Mouse (Mus musculus) limb, embryonic 15.5 days (tissue): ENCODE measurements around the gene Pygm. TPM values are rescaled to one million over a fixed set of nuclear protein-coding genes. Genes with fewer than 3 reads are reported as not detected.
A peak's percentile ranks its signal among the peaks of the same experiment; 100 is the strongest.

ENCODE experiments used
- ATAC-seq: fragments of 200-750 bp; cut with Nextera tagmentation; 2 replicates; pipeline ENCODE4 v1.8.0; 2017; ENCODE audit warnings: low read depth, moderate TSS enrichment; ENCODE audit not compliant: insufficient number of reproducible peaks, low FRiP score, low TSS enrichment
- H3K27ac ChIP-seq: fragments of 300-500 bp; sonication (generic); 2 replicates; pipeline ENCODE4 v1.5.1; 2015; ENCODE audit warnings: moderate library complexity, mild to moderate bottlenecking, inconsistent platforms
- H3K27me3 ChIP-seq: fragments of 300-500 bp; sonication (generic); 2 replicates; pipeline ENCODE4 v1.6.1; 2015; ENCODE audit warnings: inconsistent platforms
- H3K36me3 ChIP-seq: fragments of 300-500 bp; sonication (generic); 2 replicates; pipeline ENCODE4 v1.6.1; 2015; ENCODE audit warnings: inconsistent platforms
- H3K4me1 ChIP-seq: fragments of 300-500 bp; sonication (generic); 2 replicates; pipeline ENCODE4 v1.6.1; 2015; ENCODE audit warnings: inconsistent platforms
- H3K4me2 ChIP-seq: fragments of 300-500 bp; sonication (generic); 2 replicates; pipeline ENCODE4 v1.6.1; 2015; ENCODE audit warnings: mild to moderate bottlenecking, inconsistent platforms
- H3K4me3 ChIP-seq: fragments of 300-500 bp; sonication (generic); 2 replicates; pipeline ENCODE4 v1.5.1; 2015; ENCODE audit warnings: mild to moderate bottlenecking, inconsistent platforms
- H3K9ac ChIP-seq: fragments of 300-500 bp; sonication (generic); 2 replicates; pipeline ENCODE4 v1.6.1; 2015; ENCODE audit warnings: inconsistent platforms
- H3K9me3 ChIP-seq: fragments of 300-500 bp; sonication (generic); 2 replicates; pipeline ENCODE4 v1.6.1; 2016; ENCODE audit warnings: inconsistent platforms
- WGBS: fragments of 180-500 bp; shearing (Covaris S2); methylation state at CpG from one replicate; pipeline ENCODE4 v1.1.7; 2015; 5-methylcytosine and 5-hydroxymethylcytosine counted together
- polyA plus RNA-seq: library from polyadenylated mRNA; unstranded; fragments of >200 nt; fragmentation: Nextera tagmentation; extraction: Ambion mirVana; gene quantifications from 2 replicates; pipeline ENCODE4 v1.2.1, GENCODE M21; 2015

Pygm gene
- polyA plus RNA-seq, 1 experiment from 2014 or later = 23.4 TPM

DNA sequence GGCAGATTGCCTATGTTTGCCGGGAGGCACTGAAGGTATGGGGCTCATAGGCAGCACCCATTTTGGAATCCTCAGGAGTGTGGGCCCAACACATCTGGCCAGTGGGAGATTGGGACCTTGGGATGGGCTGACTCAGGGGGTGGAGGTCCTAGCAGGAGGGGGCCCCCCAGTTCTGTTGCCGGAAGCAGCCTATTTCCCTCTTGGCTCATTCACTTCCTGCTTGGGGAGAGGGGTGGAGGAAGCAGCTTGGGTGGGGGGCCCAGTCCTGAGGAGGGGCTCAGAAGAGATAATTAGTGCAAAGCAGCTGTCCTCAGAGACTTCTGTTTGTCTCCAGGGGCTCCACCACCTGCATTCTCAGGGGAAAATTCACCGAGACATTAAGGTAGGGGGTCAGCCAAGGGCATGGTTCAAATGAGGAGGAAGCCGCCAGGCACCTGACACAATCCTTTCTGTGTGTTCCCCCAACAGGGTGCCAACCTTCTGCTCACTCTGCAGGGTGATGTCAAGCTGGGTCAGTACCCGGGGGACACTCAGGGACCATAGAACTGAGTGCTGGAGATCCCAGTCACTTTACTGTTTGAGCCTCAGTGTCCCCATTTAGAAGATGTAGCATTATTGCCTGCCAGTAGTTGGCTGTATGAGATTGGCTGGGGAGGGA is 41.8 kb upstream of the Pygm start:
- no peak overlapping the region for H3K4me3 ChIP-seq
- 83% methylated on average over 5 of the region's 5 CpGs for WGBS
- no peak for ATAC-seq
- no peaks in the 10 kb centered on the region for H3K27me3 ChIP-seq
- no peak overlapping the region; the same call in 1 of the 2 replicates for H3K4me2 ChIP-seq
- H3K36me3 ChIP-seq = peaks cover 80% of the 10 kb centered on the region
- no peak overlapping the region for H3K27ac ChIP-seq
- 0 out of 2 replicates have a peak overlapping the region, but pooled peaks have one; percentile 2 for H3K9ac ChIP-seq
- no peaks in the 10 kb centered on the region for H3K9me3 ChIP-seq
- peaks cover 29% of the 10 kb centered on the region for H3K4me1 ChIP-seq

DNA sequence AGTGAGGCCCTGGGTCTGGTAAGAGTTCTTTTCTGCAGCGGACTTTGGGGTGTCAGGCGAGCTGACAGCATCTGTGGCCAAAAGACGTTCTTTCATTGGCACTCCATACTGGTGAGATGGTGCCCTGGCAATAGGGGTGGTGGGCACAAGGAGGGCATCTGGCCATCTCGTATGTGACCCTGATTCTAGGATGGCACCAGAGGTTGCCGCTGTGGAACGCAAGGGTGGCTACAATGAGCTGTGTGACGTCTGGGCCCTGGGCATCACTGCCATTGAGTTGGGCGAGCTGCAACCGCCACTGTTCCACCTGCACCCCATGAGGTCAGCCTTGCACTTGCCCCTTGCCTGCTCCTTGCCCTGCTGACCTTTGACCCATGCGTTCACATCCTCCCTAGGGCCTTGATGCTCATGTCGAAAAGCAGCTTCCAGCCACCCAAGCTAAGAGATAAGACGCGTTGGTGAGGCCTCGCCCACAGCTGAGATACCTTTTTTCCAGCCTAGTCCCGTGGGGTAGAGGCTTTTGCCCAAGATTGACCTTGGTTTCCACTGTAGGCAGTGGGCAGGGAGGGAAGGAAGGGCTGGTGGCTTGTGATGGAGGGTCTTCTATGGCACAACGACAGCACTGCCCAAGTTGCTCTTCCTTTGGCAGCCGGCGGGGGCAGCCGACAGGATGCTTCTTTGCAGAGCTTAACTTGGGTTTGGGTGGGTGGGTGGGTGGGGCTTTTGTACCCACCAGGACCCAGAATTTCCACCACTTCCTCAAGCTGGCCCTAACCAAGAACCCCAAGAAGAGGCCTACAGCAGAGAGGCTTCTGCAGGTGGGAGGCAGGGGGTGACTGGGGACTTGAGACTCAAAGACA is 40.9 kb upstream of the Pygm start:
- Histone ChIP-seq H3K4me3 (no peak overlapping the region), H3K4me2 (no peak overlapping the region), H3K4me1 (peaks cover 26% of the 10 kb centered on the region), H3K9me3 (no peaks in the 10 kb centered on the region), H3K27me3 (no peaks in the 10 kb centered on the region), H3K27ac (no peak overlapping the region), H3K36me3 (peaks cover 74% of the 10 kb centered on the region), H3K9ac (no peak overlapping the region)
- ATAC-seq = no peak
- 85% methylated on average over 19 of the region's 19 CpGs for WGBS

DNA sequence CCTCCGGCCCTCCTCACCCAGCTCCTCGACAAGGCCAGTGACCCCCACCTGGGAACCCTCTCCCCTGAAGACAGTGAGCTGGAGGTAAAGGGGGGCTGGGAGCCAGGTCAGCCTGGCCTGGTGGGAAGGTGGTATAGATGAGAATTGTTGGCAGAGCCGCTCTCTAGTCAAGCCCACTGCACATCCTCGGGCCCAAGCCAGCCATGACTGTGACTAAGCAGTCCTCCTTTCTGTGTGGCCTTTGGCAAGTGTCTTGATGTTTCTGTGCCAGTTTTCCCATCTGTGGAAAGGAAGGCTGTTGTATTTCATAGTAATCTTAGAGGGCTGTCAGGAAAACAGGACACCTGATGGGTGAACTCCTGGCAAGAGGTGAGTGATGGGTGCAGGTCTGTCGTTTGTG is 40.2 kb upstream of the Pygm start:
- no peak overlapping the region for H3K4me3 ChIP-seq
- H3K9me3 ChIP-seq = no peaks in the 10 kb centered on the region
- no peak for ATAC-seq
- H3K4me2 ChIP-seq = no peak overlapping the region
- peaks cover 32% of the 10 kb centered on the region for H3K4me1 ChIP-seq
- WGBS = 90% methylated on average over 5 of the region's 5 CpGs
- H3K9ac ChIP-seq = no peak overlapping the region
- H3K36me3 ChIP-seq = peaks cover 67% of the 10 kb centered on the region
- no peaks in the 10 kb centered on the region for H3K27me3 ChIP-seq
- H3K27ac ChIP-seq = no peak overlapping the region

DNA sequence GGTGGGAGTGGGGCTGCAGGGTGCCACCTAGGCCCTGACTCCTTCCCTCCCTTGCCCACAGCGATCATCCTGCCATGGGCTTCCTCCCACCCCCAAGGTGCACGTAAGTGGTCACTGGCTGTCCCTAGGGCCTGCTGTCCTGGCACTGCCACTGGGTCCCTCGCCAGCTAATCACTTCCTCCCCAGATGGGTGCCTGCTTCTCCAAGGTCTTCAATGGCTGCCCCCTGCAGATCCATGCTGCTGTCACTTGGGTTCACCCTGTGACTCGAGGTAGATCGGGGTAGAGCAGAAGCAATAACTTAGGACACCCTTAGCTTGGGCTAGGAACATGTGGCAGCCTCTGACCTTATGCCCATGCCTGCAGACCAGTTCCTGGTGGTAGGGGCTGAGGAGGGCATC is 38.2 kb upstream of the Pygm start:
- Histone ChIP-seq H3K27me3 (no peaks in the 10 kb centered on the region), H3K4me2 (no peak overlapping the region), H3K36me3 (peaks cover 54% of the 10 kb centered on the region), H3K9ac (no peak overlapping the region), H3K9me3 (no peaks in the 10 kb centered on the region), H3K4me1 (peaks cover 28% of the 10 kb centered on the region), H3K4me3 (no peak overlapping the region), H3K27ac (no peak overlapping the region)
- 88% methylated on average over 5 of the region's 5 CpGs for WGBS
- ATAC-seq = no peak

DNA sequence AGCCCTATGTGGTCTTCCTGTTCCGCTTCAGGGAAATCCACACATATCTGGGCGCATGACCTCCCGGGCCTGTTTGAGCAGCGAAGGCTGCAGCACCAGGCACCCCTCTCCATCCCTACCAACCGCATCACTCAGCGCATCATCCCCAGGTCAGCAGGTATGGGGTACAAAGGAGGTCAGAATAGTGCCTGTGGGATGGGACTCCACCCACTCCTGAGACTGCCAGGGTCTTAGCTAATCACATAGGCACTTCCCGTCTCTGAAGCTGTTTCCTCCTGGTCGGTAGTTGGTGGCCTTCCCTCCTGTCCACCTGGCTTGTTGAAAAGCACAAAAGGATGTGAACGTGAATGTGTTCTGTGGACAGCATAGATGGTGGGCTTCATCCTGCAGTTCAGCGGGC is 37.5 kb upstream of the Pygm start:
- Histone ChIP-seq H3K4me2 (no peak overlapping the region), H3K9ac (no peak overlapping the region), H3K36me3 (peaks cover 58% of the 10 kb centered on the region), H3K27me3 (no peaks in the 10 kb centered on the region), H3K4me1 (peaks cover 28% of the 10 kb centered on the region), H3K4me3 (no peak overlapping the region), H3K9me3 (no peaks in the 10 kb centered on the region), H3K27ac (no peak overlapping the region)
- WGBS = 88% methylated on average over 10 of the region's 10 CpGs
- ATAC-seq = no peak

DNA sequence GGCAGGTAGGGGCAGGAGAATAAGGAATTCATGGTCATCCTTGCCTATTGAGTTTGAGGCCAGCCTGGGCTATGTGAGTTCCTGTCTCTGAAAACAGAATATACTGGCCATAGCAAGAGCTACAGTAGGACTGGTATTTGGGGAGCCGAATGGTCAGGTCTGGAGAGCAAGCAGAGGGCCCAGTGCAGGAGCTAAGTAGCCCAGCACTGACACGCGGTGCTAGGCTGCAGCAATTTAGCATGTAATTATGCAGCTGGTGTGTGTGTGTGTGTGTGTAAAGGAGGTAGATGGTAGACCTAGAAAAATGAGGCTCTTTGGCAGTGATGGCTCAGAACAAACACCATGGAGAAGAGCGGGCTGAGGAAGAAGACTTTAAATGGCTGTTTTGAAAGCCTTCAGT is 36.6 kb upstream of the Pygm start:
- Histone ChIP-seq H3K9ac (no peak overlapping the region), H3K4me1 (peaks cover 19% of the 10 kb centered on the region), H3K9me3 (no peaks in the 10 kb centered on the region), H3K4me3 (no peak overlapping the region), H3K27ac (no peak overlapping the region), H3K27me3 (no peaks in the 10 kb centered on the region), H3K36me3 (peaks cover 60% of the 10 kb centered on the region), H3K4me2 (no peak overlapping the region)
- no peak for ATAC-seq
- 92% methylated on average over 4 of the region's 4 CpGs for WGBS

DNA sequence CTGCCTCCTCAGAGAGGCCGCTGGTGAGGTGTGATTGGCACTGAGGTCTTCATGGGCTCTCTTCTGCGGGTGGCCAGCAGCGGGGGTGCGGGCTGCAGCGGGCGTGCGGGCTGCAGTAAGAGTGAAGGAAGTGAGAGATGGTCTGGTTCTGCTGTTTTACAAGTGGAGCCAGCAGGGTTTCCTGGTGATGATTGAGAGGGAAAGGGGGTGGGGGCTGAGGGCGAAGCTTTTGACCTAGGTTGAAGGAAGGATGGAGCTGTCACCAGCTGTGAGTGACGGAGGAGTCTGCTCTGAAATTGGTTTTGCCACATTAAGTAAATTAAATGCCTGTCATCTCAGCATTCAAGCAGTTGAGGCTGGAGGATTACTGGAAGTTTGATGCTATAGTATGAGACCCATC is 35.5 kb upstream of the Pygm start:
- Histone ChIP-seq H3K9ac (no peak overlapping the region), H3K4me1 (peaks cover 18% of the 10 kb centered on the region), H3K27ac (no peak overlapping the region; the same call in 1 of the 2 replicates), H3K4me3 (no peak overlapping the region), H3K36me3 (peaks cover 62% of the 10 kb centered on the region), H3K9me3 (no peaks in the 10 kb centered on the region), H3K27me3 (no peaks in the 10 kb centered on the region), H3K4me2 (no peak overlapping the region)
- WGBS = 37% methylated on average over 9 of the region's 9 CpGs
- ATAC-seq = no peak

DNA sequence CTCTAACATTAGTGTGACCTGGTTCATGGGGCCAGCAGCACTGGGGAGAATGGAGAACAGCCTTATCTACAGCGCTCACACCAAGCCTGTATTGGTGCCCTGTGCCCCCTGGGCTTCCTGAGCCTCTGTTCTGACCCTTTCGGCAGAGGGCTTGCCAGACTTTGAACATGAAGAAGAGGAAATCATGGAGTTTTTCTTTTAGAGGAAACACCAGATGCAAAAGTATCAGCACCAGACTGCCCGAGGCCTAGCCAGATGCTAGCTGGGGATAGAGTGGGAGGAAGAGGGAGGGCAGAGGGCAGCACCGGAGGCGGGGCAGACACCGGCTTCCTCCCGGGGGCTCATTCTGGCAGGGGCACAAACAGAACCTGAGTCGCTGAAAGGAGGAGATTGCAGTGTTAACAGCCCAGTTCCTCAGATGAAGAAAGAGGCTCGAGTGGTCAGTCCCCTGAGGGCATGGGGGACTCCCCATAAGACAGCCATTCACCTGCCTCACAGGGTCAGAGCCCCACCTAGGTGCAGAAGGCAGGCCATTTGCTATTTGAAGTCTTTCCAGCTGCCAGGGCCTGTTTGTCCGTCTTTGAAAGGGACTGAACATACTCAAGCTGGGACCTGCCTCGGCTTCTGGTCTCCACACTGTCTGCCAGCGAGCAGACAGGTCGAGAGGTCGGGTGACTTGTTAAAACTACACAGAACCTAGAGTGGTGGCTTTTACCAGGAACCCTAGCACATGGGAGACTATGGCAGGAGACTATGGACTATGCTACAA is 34.8 kb upstream of the Pygm start:
- WGBS = 18% methylated on average over 14 of the region's 14 CpGs
- no peaks in the 10 kb centered on the region for H3K27me3 ChIP-seq
- H3K9me3 ChIP-seq = no peaks in the 10 kb centered on the region
- no peak overlapping the region for H3K4me2 ChIP-seq
- H3K4me3 ChIP-seq = no peak overlapping the region
- peaks cover 62% of the 10 kb centered on the region for H3K36me3 ChIP-seq
- H3K9ac ChIP-seq = no peak overlapping the region
- no peak for ATAC-seq
- H3K27ac ChIP-seq = no peak overlapping the region
- peaks cover 18% of the 10 kb centered on the region for H3K4me1 ChIP-seq

DNA sequence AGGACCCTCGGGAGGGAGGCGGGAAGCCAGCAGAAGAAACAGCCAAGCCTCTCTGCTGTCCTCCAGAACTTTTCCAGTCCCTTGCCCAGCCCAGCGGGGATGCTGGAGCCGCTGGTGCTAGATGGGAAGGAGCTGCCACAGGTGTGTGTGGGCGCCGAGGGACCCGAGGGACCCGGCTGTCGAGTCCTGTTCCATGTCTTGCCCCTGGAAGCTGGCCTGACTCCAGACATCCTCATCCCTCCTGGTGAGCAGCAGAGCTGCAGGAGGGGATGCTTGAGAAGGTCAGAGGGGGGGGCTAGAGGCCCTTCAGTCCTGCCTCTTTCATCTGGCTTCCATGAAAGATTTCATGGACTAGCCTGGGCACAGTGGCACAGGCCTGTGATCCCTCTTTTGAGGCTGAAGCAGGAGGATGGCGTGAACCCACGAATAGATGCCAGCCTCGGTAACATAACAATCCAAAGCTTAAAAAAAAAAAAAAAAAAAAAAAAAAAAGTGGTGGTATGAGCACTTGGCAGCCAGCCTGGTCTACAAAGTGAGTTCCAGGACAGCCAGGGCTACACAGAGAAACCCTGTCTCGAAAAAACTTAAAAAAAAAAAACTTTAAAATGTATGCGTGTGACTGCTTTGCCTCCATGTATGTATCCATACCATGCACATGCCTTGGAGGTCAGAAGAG is 32.6 kb upstream of the Pygm start:
- 0 out of 2 replicates have a peak overlapping the region, but pooled peaks have one; percentile 8 for H3K9ac ChIP-seq
- no peak for ATAC-seq
- H3K27ac ChIP-seq = no peak overlapping the region

DNA sequence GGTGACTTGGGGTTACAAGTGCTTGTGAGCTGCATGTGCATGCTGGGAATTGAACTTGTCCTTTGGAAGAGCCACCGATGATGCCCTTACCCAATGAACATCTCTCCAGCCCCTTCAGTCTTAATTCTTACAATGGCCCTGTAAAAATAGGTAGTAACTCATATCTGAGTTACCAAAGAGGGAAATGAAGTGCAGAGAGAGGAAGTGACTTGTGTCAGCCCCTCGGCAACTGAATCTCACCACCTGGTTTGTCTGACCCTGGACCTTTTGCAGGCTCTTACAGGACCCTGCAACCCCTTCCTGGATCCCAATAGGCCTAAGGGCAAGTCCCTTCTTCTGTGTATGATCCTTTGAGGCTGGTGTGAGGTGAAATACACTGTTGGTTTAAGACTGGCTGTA is 32.1 kb upstream of the Pygm start:
- WGBS = 74% methylated on average over 2 of the region's 2 CpGs
- Histone ChIP-seq H3K4me1 (peaks cover 18% of the 10 kb centered on the region), H3K27ac (no peak overlapping the region), H3K9me3 (no peaks in the 10 kb centered on the region), H3K27me3 (no peaks in the 10 kb centered on the region), H3K4me3 (no peak overlapping the region), H3K4me2 (no peak overlapping the region), H3K9ac (no peak overlapping the region), H3K36me3 (peaks cover 43% of the 10 kb centered on the region)
- ATAC-seq = no peak

More for the DNA sequence above, 32.6 kb upstream of the Pygm start:
- H3K36me3 ChIP-seq = peaks cover 48% of the 10 kb centered on the region
- no peak overlapping the region for H3K4me3 ChIP-seq
- no peaks in the 10 kb centered on the region for H3K27me3 ChIP-seq
- WGBS = 61% methylated on average over 14 of the region's 14 CpGs
- H3K9me3 ChIP-seq = no peaks in the 10 kb centered on the region
- H3K4me2 ChIP-seq = no peak overlapping the region
- H3K4me1 ChIP-seq = peaks cover 18% of the 10 kb centered on the region

DNA sequence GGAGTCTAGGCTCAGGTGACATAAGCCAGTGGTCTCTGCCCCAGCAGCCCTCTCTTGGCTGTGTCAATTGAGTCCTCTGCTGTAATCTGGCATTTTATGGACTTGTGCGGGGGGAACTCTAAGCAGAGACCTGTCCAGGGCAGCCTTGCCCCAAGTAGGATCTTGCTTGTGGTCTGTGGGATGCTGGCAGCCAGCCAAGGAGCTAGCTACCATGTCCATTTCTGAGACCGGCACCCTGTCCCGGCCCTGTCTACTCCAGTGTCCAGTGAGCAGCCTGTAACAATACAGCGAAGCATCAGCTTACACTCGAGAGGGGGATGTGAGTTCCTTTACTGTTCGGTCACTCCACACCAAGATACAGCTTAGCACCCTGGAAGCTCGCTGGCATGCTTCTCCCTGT is 30.2 kb upstream of the Pygm start:
- H3K4me3 ChIP-seq = no peak overlapping the region
- no peak overlapping the region for H3K4me2 ChIP-seq
- H3K27me3 ChIP-seq = no peaks in the 10 kb centered on the region
- no peak overlapping the region for H3K27ac ChIP-seq
- no peaks in the 10 kb centered on the region for H3K9me3 ChIP-seq
- peaks cover 12% of the 10 kb centered on the region for H3K4me1 ChIP-seq
- peaks cover 41% of the 10 kb centered on the region for H3K36me3 ChIP-seq
- no peak overlapping the region for H3K9ac ChIP-seq
- WGBS = 85% methylated on average over 7 of the region's 7 CpGs
- no peak for ATAC-seq
